18 mouse cellular contexts compared by ENCODE assay signal in genomic region chr13:91348489-91349083, GRCm38 (mm10).
DNase-seq lines count a peak whose midpoint lies in the region; ATAC-seq and TF ChIP-seq lines count a peak whose summit lies in the region.
"Had no signal": no experiment of that assay in that cellular context is flagged by ENCODE, and none has a peak within 500 bp of the region (broad histone marks: within the 10 kb centered on the region; RNA-seq: fewer than 3 reads in every experiment).

No protein-coding gene starts in this region.

- TF ChIP-seq CTCF in brain, embryonic 14.5 days (IDR thresholded peaks at IDR 0.05; ENCODE audit: borderline replicate concordance, extremely low read depth, insufficient read depth, insufficient read length): no peak

- no peaks in the 10 kb centered on the region for H3K4me1 ChIP-seq in hindbrain, embryonic 14.5 days (replicated peaks; ENCODE audit: control insufficient read depth, insufficient read depth, low read length)
- no peaks in the 10 kb centered on the region for H3K4me1 ChIP-seq in hindbrain, embryonic 10.5 days (replicated peaks)
- no peaks in the 10 kb centered on the region for H3K4me1 ChIP-seq in midbrain, embryonic 13.5 days (replicated peaks)
- no peaks in the 10 kb centered on the region for H3K4me1 ChIP-seq in midbrain, embryonic 14.5 days (ENCODE audit: control insufficient read depth, insufficient read depth, low read length)
- H3K4me1 ChIP-seq: embryonic facial prominence, embryonic 12.5 days; forebrain, embryonic 15.5 days had no signal

- no peak overlapping the region for H3K4me3 ChIP-seq in hindbrain, embryonic 14.5 days (replicated peaks; ENCODE audit: low read length)
- H3K4me3 ChIP-seq in hindbrain, embryonic 10.5 days: no peak overlapping the region
- H3K4me3 ChIP-seq in midbrain, embryonic 13.5 days (replicated peaks): no peak overlapping the region
- no peak overlapping the region for H3K4me3 ChIP-seq in midbrain, embryonic 14.5 days (replicated peaks; ENCODE audit: low read depth, low read length)
- H3K4me3 ChIP-seq: embryonic facial prominence, embryonic 12.5 days; forebrain, embryonic 15.5 days had no signal

- whole genome bisulfite sequencing in hindbrain, embryonic 14.5 days: 86% methylated on average over 12 of the region's 12 CpGs
- 92% methylated on average over 12 of the region's 12 CpGs for WGBS in hindbrain, embryonic 10.5 days
- 91% methylated on average over 12 of the region's 12 CpGs for WGBS in midbrain, embryonic 13.5 days
- 93% methylated on average over 12 of the region's 12 CpGs for WGBS in midbrain, embryonic 14.5 days

- H3K9me3 ChIP-seq in hindbrain, embryonic 14.5 days (ENCODE audit: control insufficient read depth, low read length): peaks cover 7% of the 10 kb centered on the region
- peaks cover 10% of the 10 kb centered on the region; the same call in 1 of the 2 replicates for H3K9me3 ChIP-seq in hindbrain, embryonic 10.5 days
- H3K9me3 ChIP-seq in midbrain, embryonic 13.5 days: 0 out of 2 replicates have a peak, but pooled peaks cover 10% of the 10 kb centered on the region
- no peaks in the 10 kb centered on the region for H3K9me3 ChIP-seq in midbrain, embryonic 14.5 days (ENCODE audit: control insufficient read depth, low read length)

- no peak overlapping the region for H3K9ac ChIP-seq in hindbrain, embryonic 14.5 days
- H3K9ac ChIP-seq in midbrain, embryonic 13.5 days (replicated peaks): no peak overlapping the region
- no peak overlapping the region for H3K9ac ChIP-seq in midbrain, embryonic 14.5 days (replicated peaks; ENCODE audit: low read length)
- H3K9ac ChIP-seq: embryonic facial prominence, embryonic 12.5 days; forebrain, embryonic 15.5 days had no signal

- H3K27me3 ChIP-seq in hindbrain, embryonic 14.5 days (ENCODE audit: control insufficient read depth, insufficient read depth, low read length): no peaks in the 10 kb centered on the region
- no peaks in the 10 kb centered on the region for H3K27me3 ChIP-seq in hindbrain, embryonic 10.5 days (ENCODE audit: insufficient read depth, poor library complexity, severe bottlenecking)
- no peaks in the 10 kb centered on the region for H3K27me3 ChIP-seq in midbrain, embryonic 13.5 days
- no peaks in the 10 kb centered on the region for H3K27me3 ChIP-seq in midbrain, embryonic 14.5 days (ENCODE audit: control insufficient read depth, insufficient read depth, low read length)
- H3K27me3 ChIP-seq: embryonic facial prominence, embryonic 12.5 days; forebrain, embryonic 15.5 days had no signal

- no peak for TF ChIP-seq POLR2A in brain, embryonic 14.5 days (IDR thresholded peaks at IDR 0.05; ENCODE audit: borderline replicate concordance, extremely low read depth, insufficient read depth, insufficient read length, poor library complexity, severe bottlenecking)

- no peaks in the 10 kb centered on the region for H3K36me3 ChIP-seq in hindbrain, embryonic 14.5 days (replicated peaks; ENCODE audit: control insufficient read depth, insufficient read depth)
- H3K36me3 ChIP-seq in hindbrain, embryonic 10.5 days: no peaks in the 10 kb centered on the region
- no peaks in the 10 kb centered on the region for H3K36me3 ChIP-seq in midbrain, embryonic 13.5 days
- H3K36me3 ChIP-seq in midbrain, embryonic 14.5 days (ENCODE audit: control insufficient read depth, insufficient read depth, low read length): no peaks in the 10 kb centered on the region
- H3K36me3 ChIP-seq: embryonic facial prominence, embryonic 12.5 days; forebrain, embryonic 15.5 days had no signal

- peak; percentile 31; the same call in 1 of the 2 replicates for ATAC-seq in hindbrain, embryonic 14.5 days (ENCODE audit: low FRiP score)
- peak; percentile 34; the same call in 1 of the 2 replicates for ATAC-seq in midbrain, embryonic 13.5 days
- ATAC-seq in midbrain, embryonic 14.5 days (ENCODE audit: low FRiP score, low TSS enrichment): no peak
- ATAC-seq: forebrain, embryonic 15.5 days had no signal

- H3K27ac ChIP-seq in hindbrain, embryonic 14.5 days: no peak overlapping the region
- no peak overlapping the region for H3K27ac ChIP-seq in hindbrain, embryonic 10.5 days
- no peak overlapping the region for H3K27ac ChIP-seq in midbrain, embryonic 13.5 days
- H3K27ac ChIP-seq in midbrain, embryonic 14.5 days (replicated peaks; ENCODE audit: low read depth, low read length): no peak overlapping the region
- H3K27ac ChIP-seq: embryonic facial prominence, embryonic 12.5 days; forebrain, embryonic 15.5 days had no signal

- H3K4me2 ChIP-seq in hindbrain, embryonic 14.5 days (replicated peaks): no peak overlapping the region
- no peak overlapping the region for H3K4me2 ChIP-seq in midbrain, embryonic 13.5 days (replicated peaks)
- no peak overlapping the region for H3K4me2 ChIP-seq in midbrain, embryonic 14.5 days (ENCODE audit: low read length)
- H3K4me2 ChIP-seq: embryonic facial prominence, embryonic 12.5 days; forebrain, embryonic 15.5 days had no signal

- DNase-seq in hindbrain, embryonic 14.5 days (ENCODE audit: low spot score): peak; percentile 22
- DNase-seq in hindbrain, embryonic 10.5 days (ENCODE audit: low spot score): no peak
- no peak for DNase-seq in midbrain, embryonic 14.5 days
- DNase-seq in brain, embryonic 14.5 days (ENCODE audit: low read depth): peak; percentile 27
- no peak for DNase-seq in right cerebral cortex, adult 18-20 months
- no peak for DNase-seq in layer of hippocampus, postnatal 10 days (ENCODE audit: low spot score in 2 of 2)
- DNase-seq: adrenal gland, adult 8-10 months; adrenal gland, postnatal 36 days; cerebellum, adult 11 months; cerebellum, adult 9-10 months; cerebellum, postnatal 25 days; gastrocnemius, postnatal 36 days; heart, adult 11 months; heart, postnatal 10 days; heart, postnatal 4 days had no signal

Comparison
In these comparisons a context has a peak if more than half of its experiments do, and no peak if none do; other contexts are left out.
1. DNase-seq: peak in hindbrain, embryonic 14.5 days (single experiment) and brain, embryonic 14.5 days (single experiment); none in hindbrain, embryonic 10.5 days (single experiment), midbrain, embryonic 14.5 days (single experiment), right cerebral cortex, adult 18-20 months (single experiment) and layer of hippocampus, postnatal 10 days (0 of 2).